Mouse (Mus musculus) frontal cortex, postnatal 25 days (tissue): Measurements from ENCODE around the gene Tshz2.
A peak's percentile ranks its signal among the peaks of the same experiment; 100 is the strongest.

Source experiments
- DNase-seq, 2 experiments: peaks; one replicate each; pipeline ENCODE4 v3.0.0; 2022; ENCODE audit warnings: low spot score in 2 of 2

Tshz2 gene

DNA sequence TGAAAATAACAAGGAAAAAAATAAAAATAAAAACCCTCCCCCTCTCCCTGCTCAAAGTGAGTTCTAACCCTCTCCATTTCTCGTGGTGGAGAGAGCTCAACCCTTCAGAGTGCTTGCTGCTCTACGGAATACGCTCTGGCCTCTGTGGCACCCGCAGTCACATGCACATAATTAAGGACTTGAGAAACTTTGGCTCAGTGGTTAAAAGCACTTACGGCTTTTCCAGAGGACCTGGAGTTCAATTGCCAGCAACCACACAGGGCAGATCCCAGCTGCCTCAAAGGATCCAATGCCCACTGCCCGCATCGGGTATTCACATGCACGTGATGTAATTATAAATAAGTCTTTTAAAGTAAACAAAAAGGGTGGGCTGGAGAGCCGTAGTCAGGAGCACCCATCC lies 473.2 kb downstream of the Tshz2 start:
- no peak for DNase-seq

DNA sequence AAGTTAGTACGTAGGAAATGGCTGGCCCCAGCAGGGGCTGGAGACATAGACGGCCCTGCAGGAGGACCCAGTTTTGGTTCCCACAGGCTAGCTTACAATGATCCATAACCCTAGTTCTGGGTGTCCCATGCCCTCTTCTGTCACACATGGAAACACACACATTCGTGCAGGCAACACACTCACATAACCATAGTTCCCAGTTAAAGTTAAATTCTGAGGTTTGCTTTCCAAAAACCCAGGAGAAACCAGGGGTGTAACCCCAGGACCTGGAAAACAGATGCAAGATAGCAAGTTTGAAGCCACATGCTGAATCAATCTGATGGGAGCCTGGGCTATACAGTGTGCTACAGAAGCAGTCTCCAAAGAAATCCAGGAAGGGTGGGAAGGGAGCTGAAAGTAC lies 475.0 kb downstream of the Tshz2 start:
- DNase-seq = no peak

DNA sequence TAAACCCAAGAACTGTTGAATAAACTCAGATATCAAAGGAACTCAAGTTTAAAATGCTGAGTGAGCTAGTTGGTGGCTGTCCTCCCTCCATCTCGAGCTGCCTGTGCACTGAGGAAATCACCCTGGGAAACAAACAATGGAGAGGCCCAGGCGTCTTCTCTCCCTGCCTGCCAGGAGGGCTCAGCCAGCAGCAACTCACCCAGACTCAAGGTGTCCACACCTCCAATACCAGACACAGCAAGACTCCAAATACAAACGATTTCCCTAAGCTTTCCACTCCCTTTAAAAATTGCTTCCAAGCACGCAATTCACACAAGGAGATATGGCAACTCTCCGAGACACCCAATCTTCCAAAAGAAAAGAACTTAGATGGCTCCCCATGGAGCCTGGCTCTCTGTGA lies 476.7 kb downstream of the Tshz2 start:
- no peak for DNase-seq

DNA sequence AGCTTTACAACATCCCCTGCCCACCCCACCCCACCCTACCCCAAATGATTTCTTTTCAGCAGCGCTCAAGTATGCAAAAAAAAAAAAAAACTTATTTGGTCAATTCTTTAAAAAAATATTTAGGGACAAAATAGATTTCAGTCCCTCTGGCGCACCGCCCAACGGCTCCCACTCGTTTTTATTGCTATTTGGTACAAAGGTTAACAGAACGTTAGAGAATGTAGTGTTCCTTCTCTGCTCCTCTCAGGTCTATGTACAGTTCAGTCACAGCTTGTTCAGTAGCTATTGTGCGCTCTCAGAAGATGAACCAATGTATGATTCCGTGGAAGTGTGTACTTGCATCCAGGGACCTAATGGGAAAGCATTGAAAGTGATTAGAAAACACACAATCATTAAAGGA lies 477.5 kb downstream of the Tshz2 start:
- DNase-seq = no peak

DNA sequence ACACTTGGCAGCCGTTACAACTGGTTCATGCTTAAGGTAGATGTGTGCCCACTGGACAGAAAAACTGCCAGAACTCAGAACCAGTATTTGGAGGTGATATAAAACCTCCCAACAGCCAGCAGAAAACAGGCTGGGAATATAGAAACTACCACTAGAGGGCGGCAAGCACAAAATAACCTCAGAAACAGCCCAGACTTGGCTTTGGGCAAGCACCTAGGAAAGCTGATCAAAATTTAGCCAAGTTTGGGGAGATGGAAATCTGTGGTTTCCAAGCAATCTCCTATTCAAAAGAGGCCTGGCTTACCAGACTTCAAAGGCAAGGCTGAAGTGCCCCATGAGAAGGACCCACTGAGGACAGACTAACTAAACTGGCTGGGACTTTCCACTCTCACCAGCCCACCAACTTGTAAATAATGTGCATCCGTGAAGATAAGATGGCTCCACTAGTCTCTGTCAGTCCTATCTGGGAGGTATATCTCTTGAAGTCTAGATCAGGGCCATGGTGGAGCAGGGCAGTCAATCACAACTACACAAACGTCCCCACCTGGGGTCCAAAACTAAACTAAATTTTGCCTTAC lies 484.0 kb downstream of the Tshz2 start:
- peak; percentile 48 to 71 for DNase-seq

DNA sequence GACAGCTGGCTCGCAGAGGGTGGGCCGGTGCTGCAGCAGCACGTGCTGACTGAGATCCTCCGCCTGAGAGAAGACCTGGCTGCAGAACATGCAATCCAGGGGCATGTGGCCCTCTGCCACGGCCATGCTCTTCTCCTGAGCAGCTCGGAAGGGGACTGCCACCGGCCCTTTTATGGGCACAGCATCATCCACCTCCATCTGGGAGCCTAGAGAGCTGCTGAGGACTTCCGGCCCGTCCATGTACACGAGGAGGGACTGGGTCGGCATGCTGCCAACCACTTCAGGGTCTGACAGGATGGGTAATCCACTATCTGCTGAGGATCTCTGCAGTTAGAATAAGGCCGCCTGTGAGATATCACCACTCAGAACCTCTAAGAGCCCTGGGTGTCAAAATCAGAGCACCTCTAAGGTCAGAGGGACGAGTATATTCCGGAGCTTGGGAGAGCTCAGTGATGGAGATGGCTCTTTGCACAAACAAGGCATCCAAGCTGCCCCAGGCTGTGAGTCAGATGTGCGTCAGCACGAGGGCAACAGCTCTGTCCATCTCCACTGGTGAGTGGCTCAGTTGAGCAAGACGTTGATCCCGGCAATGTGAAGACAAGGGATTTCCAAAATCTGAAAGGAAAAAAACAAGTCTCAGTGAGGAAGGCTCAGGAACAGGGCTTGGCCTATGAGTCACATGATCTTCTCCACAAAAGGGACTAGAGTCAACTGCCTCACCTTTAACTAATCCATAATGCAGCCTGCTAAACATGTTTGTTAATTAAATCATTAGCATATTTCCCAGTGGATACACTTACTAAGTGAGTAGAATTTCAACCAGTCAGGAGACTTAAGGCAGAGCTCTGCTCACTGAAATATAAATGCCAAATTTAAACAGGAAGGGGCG lies 487.6 kb downstream of the Tshz2 start:
- DNase-seq = no peak
